Mouse (Mus musculus) adrenal gland, postnatal 25 days (tissue): Measurements from ENCODE around the gene Ankrd54. TPM values are rescaled to one million over a fixed set of nuclear protein-coding genes. Genes with fewer than 3 reads are reported as not detected.

Source experiments
- DNase-seq: peaks from one replicate; pipeline ENCODE4 v3.0.0; 2021; ENCODE audit warnings: mixed read lengths
- long read RNA-seq: library from polyadenylated mRNA; stranded (forward); transcript quantifications from one replicate; pipeline ENCODE4 v2.0.0, GENCODE M21; 2021
- total RNA-seq: library from RNA; stranded (reverse); gene quantifications from 2 replicates; pipeline ENCODE4 v1.2.3, GENCODE M21; 2021

The Ankrd54 gene
- total RNA-seq = 20.4 and 27.4 TPM in 2 replicates
- long read RNA-seq, transcript Ankrd54-201 (8 exons, 1,904 nt) = major isoform, 36 of 51 reads
- long read RNA-seq, partial matches to known transcripts = 4 of 51 reads
- long read RNA-seq, other reads (novel, unspliced or antisense) = 8 of 51 reads

DNA sequence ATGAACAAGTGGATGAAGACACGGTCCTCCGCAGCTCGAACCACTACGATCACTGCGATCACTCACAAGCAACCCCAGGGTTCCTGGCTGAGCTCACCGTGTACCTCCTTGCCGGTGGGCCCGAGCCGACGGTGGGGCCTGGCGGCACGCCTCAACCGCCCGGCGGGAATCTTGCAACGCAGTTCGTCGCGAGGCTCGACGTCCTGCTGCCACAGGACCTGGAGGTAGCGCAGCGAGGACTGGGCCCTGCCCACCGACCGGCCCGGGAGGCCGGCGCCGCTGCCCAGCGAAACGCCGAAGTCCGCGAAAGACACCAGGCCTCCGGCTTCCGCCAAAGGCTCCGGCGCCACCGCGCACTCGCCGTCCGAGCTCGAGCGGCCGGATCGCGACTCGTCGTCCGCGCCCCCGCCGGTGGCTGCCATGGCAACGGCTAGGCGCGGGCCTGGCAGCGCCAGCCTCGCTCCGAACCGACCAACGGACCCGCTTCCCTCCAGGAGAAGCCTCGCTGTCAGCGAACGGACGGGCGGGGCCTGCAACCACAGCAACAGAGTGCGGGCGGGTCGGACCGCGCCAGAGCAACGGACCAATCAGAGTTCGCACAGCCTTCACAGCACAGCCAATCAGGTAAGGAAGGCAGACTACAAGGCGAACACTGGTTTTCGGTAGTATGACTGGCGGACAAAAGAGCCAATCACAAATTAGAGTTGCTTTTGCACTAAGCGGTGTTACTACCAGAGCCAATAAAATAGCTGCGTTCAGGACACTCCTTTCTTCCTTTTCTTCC is at the start of gene Ankrd54:
Gene Ankrd54, minus strand, starts transcription at position 518 of the 784 bp plus-strand sequence.
- DNase-seq = peak; percentile 96

GRCm38 (mm10) chr15:79111774-79112173 is 49.1 kb upstream of the Ankrd54 start:
- DNase-seq = no peak

- DNase-seq = no peak
Measured at GRCm38 (mm10) chr15:79110528-79110927, 47.8 kb upstream of the Ankrd54 start.

- DNase-seq = no peak
Measured at GRCm38 (mm10) chr15:79110031-79110430, 47.3 kb upstream of the Ankrd54 start.

DNA sequence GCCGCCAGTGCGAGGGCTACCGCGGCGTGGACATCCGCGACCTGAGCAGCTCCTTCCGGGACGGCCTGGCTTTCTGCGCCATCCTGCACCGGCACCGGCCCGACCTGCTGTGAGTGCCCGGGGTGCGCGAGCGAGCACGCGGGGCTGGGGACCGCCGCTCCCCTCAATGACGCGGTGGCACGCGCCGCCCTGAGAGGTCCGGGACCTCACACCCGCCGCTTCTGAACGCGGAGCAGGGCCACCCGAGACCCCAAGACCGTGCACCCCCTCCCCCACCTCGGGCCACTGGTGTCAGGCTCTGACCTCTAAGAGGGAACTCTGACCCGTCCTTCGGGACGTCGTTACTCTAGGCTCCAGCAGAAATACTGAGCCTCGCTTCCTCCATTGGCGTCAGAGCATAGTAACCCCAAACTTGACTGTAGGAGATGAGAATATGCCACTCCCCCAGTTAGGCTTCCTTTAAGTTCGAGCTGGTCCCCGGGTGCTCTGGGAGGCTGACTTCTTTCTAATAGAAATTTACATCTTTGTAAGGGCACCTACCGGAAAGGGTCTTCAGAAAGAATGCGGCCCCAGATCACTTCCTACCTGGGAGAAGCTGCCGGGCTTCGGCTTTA is 46.7 kb upstream of the Ankrd54 start:
- peak; percentile 53 for DNase-seq

DNA sequence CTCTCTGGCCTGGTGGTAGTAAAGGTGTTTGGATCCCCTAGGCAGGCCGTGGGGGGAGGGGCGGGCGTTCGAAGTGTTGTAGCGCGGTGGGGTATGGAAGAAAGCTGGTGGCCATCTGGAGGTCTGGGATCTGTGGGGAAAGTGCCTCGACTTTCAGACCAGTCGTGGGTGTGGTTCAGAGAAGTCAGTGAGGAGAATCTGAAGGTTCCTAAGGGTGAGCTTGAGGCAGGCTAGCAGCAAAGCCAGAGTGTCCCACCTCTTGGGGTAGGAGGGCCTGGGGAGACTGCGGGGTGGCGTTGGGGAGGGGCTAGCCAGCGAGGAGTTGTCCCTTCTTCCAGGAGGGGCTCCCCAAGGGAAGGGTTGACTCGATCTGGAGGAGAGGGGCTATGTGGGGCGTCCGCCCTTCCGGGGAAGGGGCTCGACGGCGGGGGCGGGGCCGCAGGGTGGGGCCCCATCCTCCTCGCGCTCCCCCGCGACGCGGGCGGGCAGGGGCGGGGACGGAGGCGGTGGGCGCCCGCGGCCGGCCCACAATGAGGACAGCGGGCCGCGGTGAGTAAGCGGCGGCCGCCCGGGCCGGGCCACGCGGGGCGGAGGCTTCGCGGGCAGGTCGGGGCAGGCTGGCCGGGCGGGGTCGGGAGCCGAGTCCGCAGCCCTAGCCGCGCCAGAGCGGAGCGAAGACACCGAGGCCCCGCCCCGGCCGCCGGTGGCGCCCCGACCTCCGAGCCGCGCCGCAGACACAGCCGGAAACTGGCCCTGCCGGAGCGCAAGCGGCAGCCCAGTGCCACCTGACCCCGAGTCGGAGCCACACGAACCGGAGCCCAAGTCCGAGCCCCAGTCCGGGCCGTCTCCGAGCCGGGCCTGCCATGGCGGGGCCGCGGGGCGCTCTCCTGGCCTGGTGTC is 46.0 kb upstream of the Ankrd54 start, which contains the start of gene Micall1:
Gene Micall1, plus strand, starts transcription at position 478 of the 900 bp plus-strand sequence.
- DNase-seq = peak; percentile 87

DNA sequence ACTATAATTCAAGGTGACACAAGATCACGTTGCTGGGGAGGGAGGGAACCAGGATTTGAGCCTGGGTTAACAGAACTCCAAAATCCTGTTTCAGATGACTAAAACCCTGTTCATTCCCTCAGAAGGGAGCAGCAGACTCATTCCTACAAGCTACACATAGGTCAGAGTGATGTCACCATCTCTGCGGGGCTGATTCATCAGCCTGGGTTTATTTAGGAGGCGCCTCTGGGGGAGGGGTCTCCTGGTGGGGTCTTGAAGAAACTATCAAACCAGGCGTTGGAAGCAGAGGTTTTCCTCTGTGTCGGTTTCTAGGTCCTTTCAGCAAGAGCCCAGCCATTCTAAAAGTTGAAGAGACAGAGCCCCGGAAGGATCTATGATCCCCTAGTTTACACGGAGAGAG is 45.3 kb upstream of the Ankrd54 start:
- DNase-seq = no peak

GRCm38 (mm10) chr15:79105804-79106203 is 43.1 kb upstream of the Ankrd54 start:
- DNase-seq = no peak

DNA sequence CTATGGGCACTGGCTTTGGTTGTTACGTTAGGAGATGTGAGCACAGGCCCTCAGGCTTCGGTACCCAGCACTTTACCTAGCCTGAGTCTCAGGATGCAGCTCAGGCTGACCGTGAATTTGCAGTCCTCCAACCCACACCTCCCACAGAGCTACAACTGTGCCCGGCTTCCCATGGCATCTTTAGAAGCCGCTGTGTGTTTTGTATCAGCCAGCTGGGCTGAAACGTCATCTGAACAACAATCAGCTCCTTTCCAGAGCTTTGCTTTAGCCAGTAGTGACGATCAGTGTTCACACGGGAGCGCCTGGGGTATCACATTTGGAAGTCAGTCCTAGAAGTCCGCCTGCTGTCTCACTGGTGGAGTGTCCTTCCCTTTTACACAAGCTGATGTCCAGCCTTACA is 40.6 kb upstream of the Ankrd54 start:
- DNase-seq = no peak

DNA sequence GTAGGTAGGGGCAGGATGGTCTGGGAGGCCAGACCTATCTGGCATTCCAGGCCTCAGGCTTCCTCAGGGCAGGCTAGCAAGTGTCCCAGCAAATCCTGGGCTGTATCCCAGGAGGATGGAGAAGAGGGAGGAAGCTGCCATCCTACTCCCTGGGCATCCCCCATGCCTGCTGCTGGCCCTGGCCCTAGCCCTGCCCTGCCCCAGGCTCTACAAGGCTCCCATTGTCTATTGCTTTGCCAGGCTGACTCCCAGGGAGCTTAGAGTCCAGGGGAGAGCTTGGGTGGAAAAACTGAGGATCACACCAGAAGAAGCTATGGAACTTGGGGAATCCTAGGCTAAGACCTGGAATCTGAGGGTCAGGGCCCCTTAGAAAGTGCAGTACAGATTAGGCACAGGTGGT is 38.8 kb upstream of the Ankrd54 start:
- no peak for DNase-seq

GRCm38 (mm10) chr15:79100391-79100790 is 37.7 kb upstream of the Ankrd54 start:
- no peak for DNase-seq

GRCm38 (mm10) chr15:79099456-79099855 is 36.8 kb upstream of the Ankrd54 start:
- DNase-seq = no peak

DNA sequence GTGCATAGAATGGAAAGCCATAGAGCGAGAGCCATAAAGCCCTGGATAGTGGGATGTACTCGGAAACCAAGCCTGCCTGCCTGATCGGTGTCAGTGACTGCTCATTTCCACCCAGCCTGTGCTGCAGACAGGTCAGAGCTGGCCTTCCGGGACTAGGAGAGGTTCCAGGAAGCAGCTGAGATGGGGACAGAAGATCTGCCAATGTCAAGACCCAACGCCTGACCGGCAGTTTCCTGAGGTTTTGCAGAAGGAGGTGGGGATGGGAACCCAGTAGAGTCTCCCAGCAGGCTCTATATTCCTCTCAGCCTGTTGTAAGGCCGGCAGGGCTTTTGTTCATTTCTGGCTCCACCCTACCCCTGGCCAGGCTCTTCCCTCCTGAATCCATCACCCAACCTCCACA is 36.2 kb upstream of the Ankrd54 start:
- DNase-seq = no peak

- no peak for DNase-seq
Measured at GRCm38 (mm10) chr15:79098220-79098619, 35.5 kb upstream of the Ankrd54 start.

DNA sequence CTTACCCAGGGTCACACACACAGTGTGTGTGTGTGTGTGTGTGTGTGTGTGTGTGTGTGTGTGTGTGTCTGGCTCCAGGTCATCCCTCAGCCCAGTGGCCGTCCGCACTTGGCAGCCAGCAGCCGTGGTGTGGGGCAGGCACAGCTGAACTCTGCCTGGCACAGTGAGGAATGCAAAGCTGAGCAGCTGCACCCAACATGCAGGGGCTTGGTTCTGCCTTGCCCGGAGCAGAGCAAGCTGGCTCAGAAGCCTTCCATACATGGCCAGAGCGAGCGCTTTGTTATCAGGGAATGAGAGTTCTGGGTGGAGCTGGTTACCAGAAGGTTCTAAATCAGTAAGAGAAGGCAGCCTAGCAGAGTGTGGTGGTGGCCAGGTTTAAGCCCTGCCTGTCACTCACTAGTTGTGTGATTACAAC is 34.9 kb upstream of the Ankrd54 start:
- DNase-seq = peak; percentile 73

DNA sequence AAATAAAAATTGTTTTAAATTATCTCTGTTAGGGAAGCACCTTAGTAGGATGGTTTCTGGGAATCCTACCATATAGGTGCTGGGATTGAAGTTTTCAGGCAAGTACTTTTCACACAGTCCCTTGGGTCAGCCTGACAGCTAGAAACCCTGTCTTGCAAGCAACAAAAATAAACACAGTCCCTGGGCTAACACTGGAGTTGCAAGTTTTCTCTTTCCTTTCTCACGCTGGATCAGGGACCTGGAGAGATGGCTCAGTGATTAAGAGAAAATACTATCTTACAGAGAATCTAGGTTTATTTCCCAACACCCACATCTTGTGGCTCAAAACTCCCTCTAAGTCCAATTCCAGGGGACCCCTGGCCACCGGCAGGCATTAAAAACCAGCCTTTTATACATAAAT is 34.4 kb upstream of the Ankrd54 start:
- DNase-seq = no peak

- no peak for DNase-seq
Measured at GRCm38 (mm10) chr15:79096556-79096955, 33.9 kb upstream of the Ankrd54 start.

- DNase-seq = no peak
Measured at GRCm38 (mm10) chr15:79095483-79095882, 32.8 kb upstream of the Ankrd54 start.

GRCm38 (mm10) chr15:79093083-79093839 is 30.6 kb upstream of the Ankrd54 start:
- peak; percentile 47 for DNase-seq

- no peak for DNase-seq
Measured at GRCm38 (mm10) chr15:79092284-79092683, 29.6 kb upstream of the Ankrd54 start.

DNA sequence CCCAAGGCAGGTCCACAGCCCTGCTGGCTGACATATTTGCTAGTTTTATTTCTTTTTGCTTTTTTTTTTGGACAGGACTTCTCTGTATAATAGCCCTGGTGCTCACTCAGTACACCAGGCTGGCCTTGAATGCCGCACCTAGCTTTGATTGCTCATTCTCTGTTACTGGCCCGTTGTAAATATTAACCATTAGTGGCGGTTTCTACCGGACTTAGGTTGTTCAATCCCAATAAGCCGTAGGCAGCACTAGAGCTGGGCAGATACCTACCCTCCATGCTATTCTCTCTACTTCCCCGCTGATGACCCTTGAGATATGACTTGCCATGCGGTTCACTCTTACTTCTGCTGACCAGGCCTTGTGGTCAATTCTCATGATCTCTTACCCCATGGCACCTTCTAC is 16.9 kb upstream of the Ankrd54 start:
- DNase-seq = no peak
